Mouse (Mus musculus) spleen, embryonic (tissue): ENCODE measurements around the gene Furin.

Experiments used
- CTCF ChIA-PET: fragments of 350-600 bp; sonication (Branson Sonifier 250); formaldehyde crosslinking; loops from one replicate; lab custom pipeline; 2022; lab: Charles Lee

The Furin gene

GRCm38 (mm10) chr7:80429661-80430060, 24.4 kb upstream of the Furin start:
- CTCF ChIA-PET, result no interaction called here

- CTCF ChIA-PET, result no interaction called here
These were observed 22.5 kb upstream of the Furin start for GRCm38 (mm10) chr7:80427730-80428129.

GRCm38 (mm10) chr7:80426363-80426762, 21.1 kb upstream of the Furin start:
- CTCF ChIA-PET, result interaction anchor here (0.9 kb wide), 1 partner anchor 12 kb away, joined by 4 read pairs; no protein-coding TSS in a partner anchor

GRCm38 (mm10) chr7:80424722-80425121, 19.5 kb upstream of the Furin start:
- CTCF ChIA-PET, result interaction anchor here (0.8 kb wide), 1 partner anchor 38 kb away, joined by 4 read pairs; no protein-coding TSS in a partner anchor

- CTCF ChIA-PET, result no interaction called here
These were observed 17.7 kb upstream of the Furin start for GRCm38 (mm10) chr7:80422759-80423480.

- CTCF ChIA-PET, result no interaction called here
These were observed 16.3 kb upstream of the Furin start for GRCm38 (mm10) chr7:80421576-80421975.

- CTCF ChIA-PET, result no interaction called here
These were observed 15.3 kb upstream of the Furin start for GRCm38 (mm10) chr7:80420586-80420985.

GRCm38 (mm10) chr7:80419278-80419677, 14.0 kb upstream of the Furin start:
- CTCF ChIA-PET, result no interaction called here

- CTCF ChIA-PET, result no interaction called here
These were observed 12.8 kb upstream of the Furin start for GRCm38 (mm10) chr7:80418036-80418435.

GRCm38 (mm10) chr7:80417601-80418000, 12.4 kb upstream of the Furin start:
- CTCF ChIA-PET, result no interaction called here

GRCm38 (mm10) chr7:80416969-80417368, 11.7 kb upstream of the Furin start:
- CTCF ChIA-PET, result no interaction called here

GRCm38 (mm10) chr7:80414303-80414855, 9.1 kb upstream of the Furin start:
- CTCF ChIA-PET, result no interaction called here

GRCm38 (mm10) chr7:80413512-80414302, 8.5 kb upstream of the Furin start:
- CTCF ChIA-PET, result interaction anchor here (0.6 kb wide), 1 partner anchor 42 kb away, joined by 12 read pairs; no protein-coding TSS in a partner anchor

- CTCF ChIA-PET, result no interaction called here
These were observed 7.5 kb upstream of the Furin start for GRCm38 (mm10) chr7:80412781-80413180.

GRCm38 (mm10) chr7:80412279-80412678, 7.0 kb upstream of the Furin start:
- CTCF ChIA-PET, result no interaction called here

- CTCF ChIA-PET, result no interaction called here
These were observed 5.1 kb upstream of the Furin start for GRCm38 (mm10) chr7:80410380-80410779.

GRCm38 (mm10) chr7:80407712-80408111, 2.5 kb upstream of the Furin start:
- CTCF ChIA-PET, result no interaction called here

- CTCF ChIA-PET, result interaction anchor here (0.7 kb wide), 1 partner anchor 250 kb away, joined by 3 read pairs; no protein-coding TSS in a partner anchor
These were observed 950 bp upstream of the Furin start for GRCm38 (mm10) chr7:80406186-80406585.

- CTCF ChIA-PET, result no interaction called here
These were observed 938 bp downstream of the Furin start for GRCm38 (mm10) chr7:80404101-80404894.

- CTCF ChIA-PET, result no interaction called here
These were observed 1.7 kb downstream of the Furin start for GRCm38 (mm10) chr7:80403551-80403950.

GRCm38 (mm10) chr7:80402651-80403321, 2.5 kb downstream of the Furin start:
- CTCF ChIA-PET, result no interaction called here
